Comparison of ENCODE assay signal across 8 mouse cellular contexts in genomic region chr1:85895391-85895837, GRCm38 (mm10). TPM values are rescaled to one million over a fixed set of nuclear protein-coding genes. Genes with fewer than 3 reads are reported as not detected.
A peak's percentile ranks its signal among the peaks of the same experiment; 100 is the strongest.
DNase-seq lines count a peak whose midpoint lies in the region; ATAC-seq and TF ChIP-seq lines count a peak whose summit lies in the region.

No protein-coding gene starts in this region.

- H3K9me3 ChIP-seq in embryonic facial prominence, embryonic 12.5 days: no peaks in the 10 kb centered on the region
- H3K9me3 ChIP-seq in liver, embryonic 11.5 days (ENCODE audit: control insufficient read depth, low read length): no peaks in the 10 kb centered on the region
- no peaks in the 10 kb centered on the region for H3K9me3 ChIP-seq in midbrain, postnatal 0 days (ENCODE audit: low read length)

- DNase-seq in A20 (ENCODE audit: low read depth, low spot score): peak; percentile 91
- DNase-seq in adrenal gland, adult 8-10 months: peak; percentile 77
- peak; percentile 73 to 81 for DNase-seq in heart, adult 9 months (ENCODE audit: low spot score in 2 of 2)
- peak; percentile 56 for DNase-seq in kidney, adult 18-20 months
- peak; percentile 70 for DNase-seq in liver, embryonic 11.5 days (ENCODE audit: low spot score)
- peak; percentile 71 for DNase-seq in midbrain, postnatal 0 days (ENCODE audit: low spot score)
- DNase-seq in splenic B cell, adult 2 months (ENCODE audit: low read depth, low spot score): peak; percentile 82

- peak overlapping the region; percentile 96 for H3K27ac ChIP-seq in embryonic facial prominence, embryonic 12.5 days
- peak overlapping the region; percentile 73; the same call in 1 of the 2 replicates for H3K27ac ChIP-seq in liver, embryonic 11.5 days (ENCODE audit: low read depth, low read length)
- H3K27ac ChIP-seq in midbrain, postnatal 0 days (ENCODE audit: low read depth, low read length): peak overlapping the region; percentile 93

- peak overlapping the region; percentile 82 for H3K4me2 ChIP-seq in embryonic facial prominence, embryonic 12.5 days (replicated peaks)
- peak overlapping the region; percentile 95 for H3K4me2 ChIP-seq in liver, embryonic 11.5 days
- H3K4me2 ChIP-seq in midbrain, postnatal 0 days (ENCODE audit: low read depth, low read length, poor library complexity, severe bottlenecking): peak overlapping the region; percentile 86

- H3K4me3 ChIP-seq in embryonic facial prominence, embryonic 12.5 days: peak overlapping the region; percentile 78
- peak overlapping the region; percentile 84 for H3K4me3 ChIP-seq in liver, embryonic 11.5 days (ENCODE audit: low read depth, low read length)
- peak overlapping the region; percentile 87 for H3K4me3 ChIP-seq in midbrain, postnatal 0 days (ENCODE audit: low read depth, low read length)

- TF ChIP-seq CTCF in midbrain, postnatal 0 days (IDR thresholded peaks at IDR 0.05): peak; percentile 66

- H3K4me1 ChIP-seq in embryonic facial prominence, embryonic 12.5 days: peaks cover 43% of the 10 kb centered on the region
- peaks cover 43% of the 10 kb centered on the region for H3K4me1 ChIP-seq in liver, embryonic 11.5 days (replicated peaks; ENCODE audit: control insufficient read depth, insufficient read depth, low read length)
- H3K4me1 ChIP-seq in midbrain, postnatal 0 days (ENCODE audit: insufficient read depth, low read length): peaks cover 47% of the 10 kb centered on the region

- no peaks in the 10 kb centered on the region for H3K36me3 ChIP-seq in embryonic facial prominence, embryonic 12.5 days
- no peaks in the 10 kb centered on the region for H3K36me3 ChIP-seq in liver, embryonic 11.5 days (ENCODE audit: control insufficient read depth, insufficient read depth, low read length)
- H3K36me3 ChIP-seq in midbrain, postnatal 0 days (ENCODE audit: insufficient read depth, low read length): no peaks in the 10 kb centered on the region
- no peaks in the 10 kb centered on the region for H3K36me3 ChIP-seq in splenic B cell, adult 2 months (ENCODE audit: control insufficient read depth, insufficient read depth, low read length, poor library complexity, severe bottlenecking)

- ATAC-seq in embryonic facial prominence, embryonic 12.5 days (ENCODE audit: insufficient number of reproducible peaks, insufficient read depth, low FRiP score, low TSS enrichment): peak; percentile 58
- peak; percentile 50; the same call in 1 of the 2 replicates for ATAC-seq in liver, embryonic 11.5 days (replicated peaks; ENCODE audit: low FRiP score)
- peak; percentile 45 for ATAC-seq in midbrain, postnatal 0 days (ENCODE audit: low FRiP score)

- WGBS in embryonic facial prominence, embryonic 12.5 days: 3% methylated on average over 15 of the region's 15 CpGs
- 4% methylated on average over 15 of the region's 15 CpGs for WGBS in liver, embryonic 11.5 days
- WGBS in midbrain, postnatal 0 days: 1% methylated on average over 15 of the region's 15 CpGs

- peak overlapping the region; percentile 84 for H3K9ac ChIP-seq in embryonic facial prominence, embryonic 12.5 days
- H3K9ac ChIP-seq in liver, embryonic 11.5 days (ENCODE audit: low read depth, low read length): peak overlapping the region; percentile 71
- H3K9ac ChIP-seq in midbrain, postnatal 0 days (replicated peaks; ENCODE audit: low read length, poor library complexity, severe bottlenecking): peak overlapping the region; percentile 85

- H3K27me3 ChIP-seq in embryonic facial prominence, embryonic 12.5 days: no peaks in the 10 kb centered on the region
- H3K27me3 ChIP-seq in liver, embryonic 11.5 days (replicated peaks; ENCODE audit: control insufficient read depth, insufficient read depth, low read length): no peaks in the 10 kb centered on the region
- H3K27me3 ChIP-seq in midbrain, postnatal 0 days (ENCODE audit: insufficient read depth, low read length): no peaks in the 10 kb centered on the region
- no peaks in the 10 kb centered on the region for H3K27me3 ChIP-seq in splenic B cell, adult 2 months (ENCODE audit: control insufficient read depth, insufficient read depth, low read length, poor library complexity, severe bottlenecking)

RNA-seq across cellular contexts. Expression of gene Itm2c, which starts 1.3 kb away (rescaled TPM):
- total RNA-seq in adrenal gland, adult 8-10 months (2022): 100 to 1,000 TPM; 674 to 963 (median 811) TPM
- 252 and 258 TPM in 2 replicates for polyA plus RNA-seq in embryonic facial prominence, embryonic 12.5 days (2016; fragmentation: Nextera tagmentation; extraction: Ambion mirVana)
- polyA plus RNA-seq in liver, embryonic 11.5 days (2014; fragmentation: Nextera tagmentation; extraction: Ambion mirVana): 39.7 and 41.8 TPM in 2 replicates
- total RNA-seq in midbrain, postnatal 0 days (2014; rRNA removed): 312 and 376 TPM in 2 replicates
- polyA plus RNA-seq in midbrain, postnatal 0 days (2015; fragmentation: Nextera tagmentation; extraction: Ambion mirVana): 293 and 297 TPM in 2 replicates

RNA-seq across cellular contexts. Expression of gene 4933407L21Rik, which starts 32.9 kb away (rescaled TPM):
- 1 to 10 TPM in 1 of 4 experiments, under 1 TPM in 1, not detected in 2; 0.30 to 1.3 TPM for total RNA-seq in adrenal gland, adult 8-10 months (2022)
- polyA plus RNA-seq in embryonic facial prominence, embryonic 12.5 days (2016; fragmentation: Nextera tagmentation; extraction: Ambion mirVana): 0.22 and 0.29 TPM in 2 replicates
- polyA plus RNA-seq in liver, embryonic 11.5 days (2014; fragmentation: Nextera tagmentation; extraction: Ambion mirVana): not detected in 2 replicates
- 9.4 and 10.6 TPM in 2 replicates for total RNA-seq in midbrain, postnatal 0 days (2014; rRNA removed)
- 8.5 and 10.1 TPM in 2 replicates for polyA plus RNA-seq in midbrain, postnatal 0 days (2015; fragmentation: Nextera tagmentation; extraction: Ambion mirVana)

Comparison
In these comparisons a context has a peak if more than half of its experiments do, and no peak if none do; other contexts are left out.
1. Peak in every context shown above with its lines: DNase-seq, ATAC-seq, H3K4me3 ChIP-seq and H3K27ac ChIP-seq.